Mouse (Mus musculus): ENCODE data around the gene Arfgap3. TPM values are rescaled to one million over a fixed set of nuclear protein-coding genes. Genes with fewer than 3 reads are reported as not detected.

The Arfgap3 gene
- polyA plus RNA-seq, 1 experiment from 2014 or later: 41.1 TPM

DNA sequence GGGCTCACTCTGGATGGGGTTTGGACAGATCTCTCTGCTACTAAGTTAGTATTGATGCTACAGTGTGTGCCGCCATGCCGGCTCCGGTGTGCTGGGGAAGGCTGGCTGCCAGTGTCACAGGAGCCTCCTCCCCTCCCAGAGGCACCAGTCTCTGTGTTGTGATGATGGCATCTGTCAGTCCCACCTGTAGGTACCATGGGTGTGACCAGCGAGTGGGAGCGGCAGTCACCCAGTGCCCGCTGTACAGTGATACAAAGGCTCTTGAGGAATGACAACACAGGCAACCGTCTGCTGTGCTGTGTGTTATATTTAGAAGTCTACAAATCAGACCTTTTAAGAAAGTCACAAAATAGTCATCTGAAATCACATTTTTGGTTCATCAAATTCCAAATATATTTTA is 50.6 kb downstream of the Arfgap3 start:
- Histone ChIP-seq H3K9ac (replicated peaks; ENCODE audit: low read length) (no peak overlapping the region), H3K27ac (ENCODE audit: low read length) (no peak overlapping the region), H3K4me1 (ENCODE audit: insufficient read depth, low read length) (peaks cover 24% of the 10 kb centered on the region), H3K4me3 (ENCODE audit: low read length) (no peak overlapping the region), H3K9me3 (ENCODE audit: low read length) (no peaks in the 10 kb centered on the region), H3K36me3 (ENCODE audit: insufficient read depth, low read length) (peaks cover 6% of the 10 kb centered on the region; the same call in 1 of the 2 replicates), H3K4me2 (replicated peaks; ENCODE audit: low read depth, low read length) (no peak overlapping the region), H3K27me3 (ENCODE audit: insufficient read depth, low read length) (no peaks in the 10 kb centered on the region)
- no peak for ATAC-seq (ENCODE audit: low FRiP score, low TSS enrichment)
- WGBS: 87% methylated on average over 7 of the region's 7 CpGs

GRCm38 (mm10) chr15:83298810-83299209 is 51.2 kb downstream of the Arfgap3 start:
- no peaks in the 10 kb centered on the region for H3K27me3 ChIP-seq (ENCODE audit: insufficient read depth, low read length)
- no peak overlapping the region for H3K9ac ChIP-seq (replicated peaks; ENCODE audit: low read length)
- peaks cover 30% of the 10 kb centered on the region for H3K4me1 ChIP-seq (ENCODE audit: insufficient read depth, low read length)
- no peak overlapping the region for H3K4me3 ChIP-seq (ENCODE audit: low read length)
- no peak overlapping the region for H3K27ac ChIP-seq (ENCODE audit: low read length)
- H3K4me2 ChIP-seq (replicated peaks; ENCODE audit: low read depth, low read length): no peak overlapping the region
- no peaks in the 10 kb centered on the region for H3K9me3 ChIP-seq (ENCODE audit: low read length)
- WGBS: 98% methylated on average over 2 of the region's 2 CpGs
- no peak for ATAC-seq (ENCODE audit: low FRiP score, low TSS enrichment)
- H3K36me3 ChIP-seq (ENCODE audit: insufficient read depth, low read length): peaks cover 6% of the 10 kb centered on the region; the same call in 1 of the 2 replicates

DNA sequence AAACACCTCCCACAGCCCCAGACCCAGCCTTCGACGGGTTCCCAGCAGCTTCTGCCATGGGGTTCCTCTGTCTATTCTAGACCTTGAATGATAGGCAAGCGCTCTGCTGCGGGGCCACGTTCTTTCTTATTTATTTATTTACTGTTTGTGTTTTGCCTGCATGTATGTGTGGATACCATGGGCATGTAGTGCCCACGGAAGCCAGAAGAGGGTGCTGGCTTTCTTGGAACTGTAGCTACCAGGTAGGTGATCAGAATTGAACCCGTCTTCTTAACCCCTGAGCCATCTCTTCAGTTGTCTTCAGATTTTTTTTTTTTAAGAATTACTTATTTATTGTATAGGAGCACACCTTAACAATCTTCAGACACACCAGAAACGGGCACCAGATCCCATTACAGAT is 51.7 kb downstream of the Arfgap3 start:
- Histone ChIP-seq H3K4me1 (ENCODE audit: insufficient read depth, low read length) (peaks cover 35% of the 10 kb centered on the region), H3K36me3 (ENCODE audit: insufficient read depth, low read length) (peaks cover 6% of the 10 kb centered on the region; the same call in 1 of the 2 replicates), H3K9ac (replicated peaks; ENCODE audit: low read length) (no peak overlapping the region), H3K27ac (ENCODE audit: low read length) (no peak overlapping the region), H3K4me3 (ENCODE audit: low read length) (no peak overlapping the region), H3K9me3 (ENCODE audit: low read length) (no peaks in the 10 kb centered on the region), H3K4me2 (replicated peaks; ENCODE audit: low read depth, low read length) (no peak overlapping the region), H3K27me3 (ENCODE audit: insufficient read depth, low read length) (no peaks in the 10 kb centered on the region)
- WGBS: 91% methylated on average over 8 of the region's 8 CpGs
- no peak for ATAC-seq (ENCODE audit: low FRiP score, low TSS enrichment)

GRCm38 (mm10) chr15:83296771-83297311 is 53.2 kb downstream of the Arfgap3 start:
- Histone ChIP-seq H3K9me3 (ENCODE audit: low read length) (no peaks in the 10 kb centered on the region), H3K4me1 (ENCODE audit: insufficient read depth, low read length) (peaks cover 49% of the 10 kb centered on the region), H3K4me3 (ENCODE audit: low read length) (no peak overlapping the region), H3K36me3 (ENCODE audit: insufficient read depth, low read length) (peaks cover 6% of the 10 kb centered on the region; the same call in 1 of the 2 replicates), H3K27me3 (ENCODE audit: insufficient read depth, low read length) (no peaks in the 10 kb centered on the region), H3K9ac (replicated peaks; ENCODE audit: low read length) (no peak overlapping the region), H3K4me2 (replicated peaks; ENCODE audit: low read depth, low read length) (no peak overlapping the region), H3K27ac (ENCODE audit: low read length) (no peak overlapping the region)
- WGBS: 58% methylated on average over 7 of the region's 8 CpGs
- peak; percentile 57; the same call in 1 of the 2 replicates for ATAC-seq (ENCODE audit: low FRiP score, low TSS enrichment)

GRCm38 (mm10) chr15:83296050-83296449 is 54.0 kb downstream of the Arfgap3 start:
- Histone ChIP-seq H3K9me3 (ENCODE audit: low read length) (no peaks in the 10 kb centered on the region), H3K9ac (replicated peaks; ENCODE audit: low read length) (no peak overlapping the region), H3K4me3 (ENCODE audit: low read length) (no peak overlapping the region), H3K27me3 (ENCODE audit: insufficient read depth, low read length) (no peaks in the 10 kb centered on the region), H3K27ac (ENCODE audit: low read length) (no peak overlapping the region), H3K4me1 (ENCODE audit: insufficient read depth, low read length) (peaks cover 47% of the 10 kb centered on the region), H3K36me3 (ENCODE audit: insufficient read depth, low read length) (peaks cover 6% of the 10 kb centered on the region; the same call in 1 of the 2 replicates), H3K4me2 (replicated peaks; ENCODE audit: low read depth, low read length) (no peak overlapping the region)
- ATAC-seq (ENCODE audit: low FRiP score, low TSS enrichment): no peak
- WGBS: 84% methylated on average over 4 of the region's 4 CpGs

DNA sequence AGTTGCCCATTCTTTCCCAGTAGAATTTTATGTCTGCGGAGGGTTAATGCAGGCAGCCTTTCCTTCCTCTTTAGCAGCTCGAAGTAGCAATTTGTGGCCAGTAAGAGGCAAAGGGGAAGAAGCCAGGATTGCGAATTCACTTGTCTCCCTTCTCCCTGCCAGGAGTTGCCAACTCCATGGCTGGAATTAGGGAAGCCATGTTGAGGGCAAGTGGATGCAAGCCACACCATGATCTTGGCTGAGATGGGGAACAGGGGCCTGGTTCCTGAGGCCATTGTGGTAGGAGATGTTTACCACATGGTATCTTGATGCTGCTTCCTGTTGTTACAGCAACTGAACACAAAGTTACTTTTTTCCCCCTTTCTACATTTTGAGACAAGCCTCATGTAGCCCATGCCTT is 55.1 kb downstream of the Arfgap3 start:
- ATAC-seq (ENCODE audit: low FRiP score, low TSS enrichment): no peak
- Histone ChIP-seq H3K27ac (ENCODE audit: low read length) (no peak overlapping the region), H3K36me3 (ENCODE audit: insufficient read depth, low read length) (peaks cover 6% of the 10 kb centered on the region; the same call in 1 of the 2 replicates), H3K9me3 (ENCODE audit: low read length) (no peaks in the 10 kb centered on the region), H3K27me3 (ENCODE audit: insufficient read depth, low read length) (no peaks in the 10 kb centered on the region), H3K4me2 (replicated peaks; ENCODE audit: low read depth, low read length) (no peak overlapping the region), H3K4me1 (ENCODE audit: insufficient read depth, low read length) (peaks cover 38% of the 10 kb centered on the region), H3K9ac (replicated peaks; ENCODE audit: low read length) (no peak overlapping the region), H3K4me3 (ENCODE audit: low read length) (no peak overlapping the region)
- 77% methylated on average over 3 of the region's 3 CpGs for WGBS

DNA sequence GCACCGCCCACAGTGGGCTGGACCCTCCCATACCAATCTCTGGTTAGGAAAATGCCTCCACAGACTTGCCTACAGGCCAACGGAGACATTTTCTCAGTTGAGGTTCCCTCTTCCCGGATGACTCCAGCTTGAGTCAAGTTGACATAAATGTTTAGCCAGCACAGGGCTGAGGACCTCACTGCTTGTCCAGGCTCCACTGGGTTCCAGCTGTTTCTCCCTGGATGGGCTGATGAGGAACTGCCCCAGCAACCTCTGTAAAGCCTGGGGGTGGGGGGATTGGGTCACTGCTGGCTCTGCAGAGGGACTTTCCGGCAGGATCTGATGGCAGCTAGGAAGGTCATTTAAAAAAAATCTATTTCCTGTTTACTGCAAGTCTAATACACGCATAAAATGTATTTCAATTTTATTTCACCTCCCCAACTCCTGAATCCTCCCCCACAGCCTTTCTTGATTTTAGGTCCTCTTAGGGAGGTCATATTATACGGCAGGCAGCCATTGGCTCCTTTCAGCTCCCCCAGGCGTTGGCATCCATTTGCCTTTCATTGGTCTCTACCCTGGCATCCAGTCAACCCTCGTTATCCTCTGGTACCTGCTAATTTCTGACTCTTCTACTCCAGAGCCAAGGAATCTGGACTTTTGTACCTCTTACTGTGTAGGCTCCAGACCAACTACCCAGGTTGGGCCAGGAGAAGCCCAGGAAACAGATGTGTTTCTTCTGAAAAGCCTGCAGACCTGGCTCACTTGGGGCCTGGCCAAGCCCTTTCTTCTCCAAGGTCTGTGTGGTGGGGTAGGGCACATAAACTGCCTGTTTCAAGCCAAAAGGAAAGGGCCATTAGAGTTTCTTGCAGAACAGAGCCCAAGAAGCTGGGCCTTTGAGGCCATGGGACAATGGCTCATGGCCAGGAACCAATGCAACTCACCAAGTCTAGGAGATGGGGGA is 56.1 kb downstream of the Arfgap3 start:
- H3K4me1 ChIP-seq (ENCODE audit: insufficient read depth, low read length): peaks cover 38% of the 10 kb centered on the region
- no peak overlapping the region for H3K9ac ChIP-seq (replicated peaks; ENCODE audit: low read length)
- no peak overlapping the region for H3K4me2 ChIP-seq (replicated peaks; ENCODE audit: low read depth, low read length)
- H3K9me3 ChIP-seq (ENCODE audit: low read length): no peaks in the 10 kb centered on the region
- peak overlapping the region; percentile 59 for H3K27ac ChIP-seq (ENCODE audit: low read length)
- no peaks in the 10 kb centered on the region for H3K36me3 ChIP-seq (ENCODE audit: insufficient read depth, low read length)
- no peaks in the 10 kb centered on the region for H3K27me3 ChIP-seq (ENCODE audit: insufficient read depth, low read length)
- no peak overlapping the region for H3K4me3 ChIP-seq (ENCODE audit: low read length)
- ATAC-seq (ENCODE audit: low FRiP score, low TSS enrichment): no peak
- 71% methylated on average over 8 of the region's 8 CpGs for WGBS

GRCm38 (mm10) chr15:83293144-83293543 is 56.9 kb downstream of the Arfgap3 start:
- ATAC-seq (ENCODE audit: low FRiP score, low TSS enrichment): peak; percentile 55
- H3K4me2 ChIP-seq (replicated peaks; ENCODE audit: low read depth, low read length): no peak overlapping the region
- no peaks in the 10 kb centered on the region for H3K9me3 ChIP-seq (ENCODE audit: low read length)
- H3K27me3 ChIP-seq (ENCODE audit: insufficient read depth, low read length): no peaks in the 10 kb centered on the region
- no peak overlapping the region for H3K9ac ChIP-seq (replicated peaks; ENCODE audit: low read length)
- H3K4me1 ChIP-seq (ENCODE audit: insufficient read depth, low read length): peaks cover 38% of the 10 kb centered on the region
- WGBS: 33% methylated on average over 6 of the region's 6 CpGs
- peak overlapping the region; percentile 59 for H3K27ac ChIP-seq (ENCODE audit: low read length)
- no peaks in the 10 kb centered on the region for H3K36me3 ChIP-seq (ENCODE audit: insufficient read depth, low read length)
- no peak overlapping the region for H3K4me3 ChIP-seq (ENCODE audit: low read length)

- H3K9ac ChIP-seq (replicated peaks; ENCODE audit: low read length): no peak overlapping the region
- no peaks in the 10 kb centered on the region for H3K36me3 ChIP-seq (ENCODE audit: insufficient read depth, low read length)
- H3K27ac ChIP-seq (ENCODE audit: low read length): peak overlapping the region; percentile 59
- H3K4me1 ChIP-seq (ENCODE audit: insufficient read depth, low read length): peaks cover 38% of the 10 kb centered on the region
- peak; percentile 41; the same call in 1 of the 2 replicates for ATAC-seq (ENCODE audit: low FRiP score, low TSS enrichment)
- WGBS: 53% methylated on average over 13 of the region's 13 CpGs
- no peaks in the 10 kb centered on the region for H3K27me3 ChIP-seq (ENCODE audit: insufficient read depth, low read length)
- no peak overlapping the region for H3K4me3 ChIP-seq (ENCODE audit: low read length)
- H3K9me3 ChIP-seq (ENCODE audit: low read length): no peaks in the 10 kb centered on the region
- no peak overlapping the region for H3K4me2 ChIP-seq (replicated peaks; ENCODE audit: low read depth, low read length)
These were observed 57.6 kb downstream of the Arfgap3 start for GRCm38 (mm10) chr15:83292261-83293056.

Measured in kidney, embryonic 16.5 days (tissue).